Mouse (Mus musculus) activated CD4-positive, CD25-positive, alpha-beta regulatory T cell, adult 4 months (primary cell): ENCODE results near the gene Cyth1. TPM values are rescaled to one million over a fixed set of nuclear protein-coding genes. Genes with fewer than 3 reads are reported as not detected.

Source experiments
- ATAC-seq: one replicate; pipeline ENCODE4 v1.8.0; 2017
- polyA plus RNA-seq, 2 experiments: library from polyadenylated mRNA; unstranded; fragments of 100-300 nt; shearing (Covaris generic); gene quantifications; one replicate each; pipeline ENCODE4 v1.2.1; 2017

Gene Cyth1
- polyA plus RNA-seq, 2 experiments from 2014 or later, result 50.1 to 73.2 TPM

- ATAC-seq, result no peak
Observed at GRCm38 (mm10) chr11:118197508-118198295, 50.7 kb downstream of the Cyth1 start.

- ATAC-seq, result no peak
Observed at GRCm38 (mm10) chr11:118196824-118197388, 51.5 kb downstream of the Cyth1 start.

DNA sequence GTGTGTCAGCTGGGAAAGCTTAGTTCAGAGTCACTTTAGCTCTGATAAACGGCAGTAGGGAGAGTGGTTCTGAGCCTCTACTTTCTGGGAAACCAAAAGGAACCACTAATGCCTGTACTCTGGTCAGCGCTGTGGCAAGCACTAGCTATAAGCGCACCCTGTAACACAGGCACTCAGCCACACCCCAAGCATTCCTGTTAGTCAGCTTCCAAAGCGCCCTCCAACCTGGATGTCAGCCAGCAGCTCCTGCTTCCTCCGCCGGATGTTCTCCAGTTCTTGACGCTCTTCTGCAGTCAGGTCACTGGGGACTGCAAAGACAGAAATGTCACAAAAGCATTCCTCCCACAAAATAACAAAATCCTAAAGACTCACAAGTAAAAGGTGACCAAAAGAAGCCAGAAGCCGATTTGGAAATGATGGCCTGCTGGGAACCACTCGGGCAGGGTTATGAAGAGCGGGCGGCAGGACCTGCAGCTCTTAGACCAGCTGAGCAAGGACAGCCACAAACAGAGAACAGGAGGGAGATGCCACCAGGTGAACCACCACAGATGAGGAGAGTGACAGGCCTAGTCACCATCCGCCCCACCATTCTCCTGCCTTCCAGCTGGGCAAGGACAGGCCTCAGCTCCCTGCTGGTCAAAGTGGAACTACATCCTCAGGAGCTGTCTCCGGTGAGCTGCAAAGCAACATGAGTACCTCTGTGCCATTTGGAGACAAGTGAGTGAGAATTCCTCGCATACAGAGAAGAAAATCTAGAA, 54.8 kb downstream of the Cyth1 start:
- ATAC-seq, result no peak

DNA sequence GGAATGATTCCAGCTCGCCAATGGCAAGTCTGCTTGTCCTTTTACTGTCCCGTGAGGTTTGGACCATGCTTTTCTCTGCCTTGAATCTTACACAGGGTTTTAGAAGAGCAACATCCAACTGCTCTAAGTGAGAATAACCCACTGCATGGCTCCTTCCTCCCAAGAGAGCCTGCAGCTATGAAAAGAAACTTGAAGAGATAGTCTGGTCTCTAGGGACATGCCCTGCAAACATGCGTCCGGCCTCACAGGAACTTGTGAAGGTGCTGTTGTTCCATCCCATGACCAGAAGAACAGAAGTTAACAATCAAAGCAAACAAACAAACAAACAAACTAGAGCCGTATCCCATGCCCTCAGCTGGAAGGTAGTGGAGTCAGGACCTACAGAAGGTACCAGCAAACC, 55.4 kb downstream of the Cyth1 start:
- no peak for ATAC-seq

DNA sequence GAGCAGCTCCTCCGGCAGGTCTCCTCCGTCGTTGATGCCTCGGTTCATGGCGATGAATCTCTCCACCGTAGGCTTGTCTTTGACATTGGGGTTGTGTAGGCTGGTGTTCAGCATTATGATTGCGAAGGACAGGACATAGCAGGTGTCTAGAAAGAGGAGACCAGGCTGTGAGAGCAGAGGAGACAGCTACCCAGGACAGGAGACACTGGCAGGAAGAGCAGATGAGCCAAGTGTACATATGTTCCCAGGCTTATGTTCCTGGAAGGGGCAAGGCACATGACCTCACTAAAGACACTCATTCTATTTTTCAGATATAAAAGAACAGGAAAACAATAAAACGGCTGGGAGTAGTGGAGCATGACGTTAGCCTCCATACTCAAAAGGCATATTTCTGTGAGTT, 65.6 kb downstream of the Cyth1 start:
- ATAC-seq, result no peak

DNA sequence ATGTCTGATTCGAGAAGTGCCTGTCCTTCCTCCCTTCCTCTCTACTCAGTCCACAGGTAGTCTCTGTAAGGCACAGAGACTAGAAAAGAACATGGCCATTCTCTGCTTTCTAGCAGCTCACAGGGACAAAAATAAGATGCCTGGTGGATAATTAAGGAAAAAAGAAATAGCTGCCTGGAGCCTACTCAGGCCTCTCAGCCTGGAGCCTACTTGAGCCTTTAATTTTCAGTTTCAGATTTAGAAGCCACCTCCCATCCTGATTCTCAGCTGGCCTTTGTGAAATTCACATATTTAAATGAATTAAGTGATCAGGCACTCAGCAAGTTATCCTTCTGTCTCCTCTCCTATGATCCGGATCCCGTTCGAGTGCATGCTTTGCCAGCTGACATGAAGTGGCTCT, 66.0 kb downstream of the Cyth1 start:
- ATAC-seq, result no peak

- peak; percentile 61 for ATAC-seq
Observed at GRCm38 (mm10) chr11:118180199-118180598, 68.2 kb downstream of the Cyth1 start.

GRCm38 (mm10) chr11:118178236-118178635, 70.2 kb downstream of the Cyth1 start:
- no peak for ATAC-seq

- no peak for ATAC-seq
Observed at GRCm38 (mm10) chr11:118174752-118175151, 73.6 kb downstream of the Cyth1 start.

DNA sequence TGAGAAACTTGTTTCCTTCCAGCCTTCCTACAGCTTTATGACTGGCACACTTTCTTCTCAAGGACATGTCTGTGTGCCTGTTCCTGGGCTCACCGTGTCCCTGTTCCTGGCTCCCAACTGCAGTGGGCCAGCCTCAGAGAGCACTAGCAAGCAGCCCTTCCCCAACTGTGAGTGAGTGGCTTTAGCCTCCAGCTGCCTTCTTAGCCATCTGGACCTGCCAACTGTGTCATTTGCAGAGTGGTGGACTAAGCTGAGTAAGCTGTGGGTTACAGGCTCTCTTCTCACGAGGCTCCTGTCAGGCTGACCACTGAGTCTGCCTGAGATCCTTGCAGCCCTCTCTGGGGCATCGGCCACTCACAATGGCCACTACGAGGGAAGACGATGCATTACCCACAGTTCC, 75.6 kb downstream of the Cyth1 start:
- ATAC-seq, result no peak

DNA sequence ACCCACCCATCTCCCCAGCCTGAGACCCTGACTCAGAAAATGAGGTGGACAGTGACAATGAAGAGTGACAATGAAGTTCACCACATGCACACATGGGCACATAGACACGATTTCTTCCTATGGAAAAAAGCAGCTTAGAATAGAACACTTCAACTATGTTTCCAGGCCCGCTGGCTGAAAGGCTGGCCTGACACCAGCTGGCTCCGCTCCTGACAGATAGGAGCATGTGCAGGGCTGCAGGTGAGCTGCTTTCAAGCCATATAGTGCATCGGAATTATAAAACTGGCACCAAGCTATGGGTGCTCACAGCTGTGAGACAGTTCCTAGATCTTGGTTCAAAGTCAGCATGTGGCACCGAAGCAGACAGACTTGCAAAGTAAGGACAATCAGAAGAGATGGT, 78.1 kb downstream of the Cyth1 start:
- no peak for ATAC-seq

GRCm38 (mm10) chr11:118168714-118169113, 79.7 kb downstream of the Cyth1 start:
- ATAC-seq, result no peak

DNA sequence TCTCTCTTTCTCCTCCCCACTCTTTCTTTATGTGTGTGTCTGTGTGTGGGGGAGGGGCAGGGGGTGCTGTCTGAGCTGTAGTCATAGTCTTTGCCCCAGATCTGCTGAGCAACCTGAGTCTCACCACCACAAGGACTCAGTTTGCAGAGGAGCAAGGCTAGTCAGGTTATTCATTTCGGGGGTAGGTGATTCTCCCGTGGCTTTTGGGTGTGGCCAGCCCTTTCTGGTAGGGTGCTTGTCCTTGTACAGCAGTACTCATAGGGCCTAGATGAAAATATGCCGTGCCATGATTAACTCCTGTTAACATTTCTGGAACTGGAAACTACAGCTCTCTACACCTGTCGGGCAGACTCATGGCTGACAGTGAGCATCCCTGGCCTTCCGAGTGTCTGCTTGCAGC, 81.8 kb downstream of the Cyth1 start:
- no peak for ATAC-seq

DNA sequence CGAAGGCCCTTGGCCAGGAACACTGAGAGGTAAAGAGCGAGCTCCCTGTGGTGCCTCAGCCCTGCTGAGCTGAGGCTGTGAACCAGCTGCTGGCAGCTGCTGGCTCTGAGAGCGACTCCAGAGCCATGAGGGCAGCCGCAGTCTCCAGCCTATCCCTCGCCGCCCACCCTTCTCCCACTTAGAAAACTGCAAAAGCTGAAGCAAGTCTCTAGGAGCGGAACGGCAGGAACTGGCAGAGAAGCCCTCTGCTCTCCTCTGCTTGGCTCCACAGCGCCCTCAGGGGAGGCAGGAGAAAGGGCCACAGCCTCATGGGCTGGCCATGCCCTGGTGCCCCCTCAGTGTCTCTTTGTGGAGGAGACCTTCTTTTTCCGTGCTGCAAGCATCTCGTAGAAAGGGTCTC, 82.7 kb downstream of the Cyth1 start:
- no peak for ATAC-seq

GRCm38 (mm10) chr11:118164566-118164965, 83.8 kb downstream of the Cyth1 start:
- no peak for ATAC-seq

- no peak for ATAC-seq
Observed at GRCm38 (mm10) chr11:118162245-118162644, 86.1 kb downstream of the Cyth1 start.

GRCm38 (mm10) chr11:118161240-118161639, 87.2 kb downstream of the Cyth1 start:
- ATAC-seq, result no peak

DNA sequence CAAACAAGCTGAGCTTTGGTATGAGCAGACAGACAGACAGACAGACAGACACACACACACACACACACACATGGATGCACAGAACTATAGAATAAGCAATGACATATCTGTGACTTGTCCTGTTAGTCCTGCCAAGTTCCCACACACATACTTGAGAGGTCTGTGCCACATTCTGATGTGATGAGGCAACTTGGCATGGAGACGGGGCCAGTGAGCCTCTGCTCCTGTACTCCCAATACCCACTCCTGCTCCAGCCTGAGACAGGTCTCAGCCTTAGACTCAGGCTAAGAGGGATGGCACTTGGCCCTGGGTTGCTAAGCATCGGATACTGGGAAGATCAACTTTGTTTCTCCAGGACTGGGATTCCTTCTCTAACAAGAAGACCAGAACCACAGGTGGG, 87.6 kb downstream of the Cyth1 start:
- ATAC-seq, result no peak

DNA sequence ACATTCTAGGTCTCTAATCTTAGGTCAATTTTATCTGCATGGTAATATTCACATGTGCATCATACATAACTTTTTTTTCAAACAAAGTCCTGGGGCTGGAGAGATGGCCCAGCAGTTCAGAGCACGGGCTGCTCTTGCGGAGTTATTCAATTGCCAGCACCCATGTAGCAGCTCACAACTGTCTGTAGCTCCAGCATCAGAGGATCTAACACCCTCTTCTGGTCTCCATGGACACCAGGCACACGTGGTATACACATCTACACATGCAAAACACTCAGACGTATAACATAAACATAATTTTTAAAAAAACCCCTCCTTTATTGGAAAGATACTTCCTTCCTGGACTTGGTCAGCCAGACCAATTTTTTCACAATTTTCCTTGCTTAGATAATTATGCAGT, 89.6 kb downstream of the Cyth1 start:
- no peak for ATAC-seq

DNA sequence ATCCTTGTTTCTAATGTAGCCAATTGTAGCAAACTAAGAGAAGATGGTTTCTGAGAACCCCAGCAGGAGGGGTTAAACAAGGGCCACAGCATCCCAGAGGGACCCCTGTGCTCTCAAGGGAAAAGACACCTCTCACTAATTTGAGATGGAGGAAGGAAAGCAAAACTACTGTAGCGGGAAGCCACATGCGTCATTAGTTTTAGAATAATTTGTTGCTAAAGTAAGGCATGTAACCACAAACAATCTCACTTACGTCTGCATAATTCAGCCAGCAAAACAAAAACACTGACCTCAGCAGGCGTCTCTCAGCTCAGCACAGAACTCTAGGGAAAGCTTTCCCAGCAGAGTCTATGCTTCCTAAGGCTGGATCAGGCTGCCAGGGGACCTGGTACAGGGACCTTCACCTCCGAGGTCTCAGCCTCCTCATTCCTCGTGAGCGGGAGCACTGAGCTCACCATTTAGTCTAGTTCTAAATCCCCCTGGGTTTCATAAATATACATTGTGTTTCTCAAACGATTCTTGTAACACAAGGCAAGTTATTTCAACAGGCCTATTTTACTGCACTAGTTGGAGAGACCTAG, 91.8 kb downstream of the Cyth1 start:
- ATAC-seq, result no peak

DNA sequence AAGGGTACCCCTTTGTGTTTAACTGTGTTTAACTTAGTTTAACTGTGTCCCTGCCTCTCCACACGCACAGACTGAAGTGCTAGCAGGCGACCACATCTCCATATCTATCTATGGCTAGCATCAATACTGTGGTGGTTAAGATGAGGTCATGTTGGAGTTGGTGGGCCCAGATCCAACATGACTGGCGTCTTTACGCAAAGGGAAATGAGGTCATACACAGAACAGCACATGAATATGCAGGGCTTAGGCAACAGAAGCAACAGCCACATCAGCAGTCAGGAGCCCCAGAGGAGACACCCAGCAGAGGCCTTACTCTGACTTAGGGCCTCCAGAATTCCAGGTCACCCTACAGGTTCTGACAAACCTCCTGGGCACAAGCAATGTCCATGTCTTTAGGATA, 95.4 kb downstream of the Cyth1 start:
- peak; percentile 26 for ATAC-seq

GRCm38 (mm10) chr11:118151423-118152180, 96.8 kb downstream of the Cyth1 start:
- ATAC-seq, result no peak
